Mouse (Mus musculus): ENCODE measurements around the gene Stx4a. TPM values are rescaled to one million over a fixed set of nuclear protein-coding genes. Genes with fewer than 3 reads are reported as not detected.

The Stx4a gene
- polyA plus RNA-seq, 1 experiment, result 35.3 TPM

GRCm38 (mm10) chr7:127874812-127875626, 50.9 kb downstream of the Stx4a start:
- DNase-seq (ENCODE audit: low read depth), result no peak
- TF ChIP-seq CTCF (IDR thresholded peaks at IDR 0.05; ENCODE audit: borderline replicate concordance, extremely low read depth, insufficient read depth, insufficient read length), result no peak

GRCm38 (mm10) chr7:127875627-127876001, 51.5 kb downstream of the Stx4a start:
- no peak for TF ChIP-seq CTCF (IDR thresholded peaks at IDR 0.05; ENCODE audit: borderline replicate concordance, extremely low read depth, insufficient read depth, insufficient read length)
- TF ChIP-seq POLR2A (IDR thresholded peaks at IDR 0.05; ENCODE audit: borderline replicate concordance, extremely low read depth, insufficient read depth, insufficient read length, poor library complexity, severe bottlenecking), result peak; percentile 30
- peak; percentile 99 for DNase-seq (ENCODE audit: low read depth)

GRCm38 (mm10) chr7:127876041-127876466, 52.0 kb downstream of the Stx4a start, which contains the start of gene Zfp646:
TSS of gene Zfp646 (plus strand) at chr7:127876221.
- peak; percentile 98 for DNase-seq (ENCODE audit: low read depth)
- TF ChIP-seq CTCF (IDR thresholded peaks at IDR 0.05; ENCODE audit: borderline replicate concordance, extremely low read depth, insufficient read depth, insufficient read length), result no peak
- 0 out of 2 replicates have a peak, but pooled peaks have one; percentile 2 for TF ChIP-seq POLR2A (IDR thresholded peaks at IDR 0.05; ENCODE audit: borderline replicate concordance, extremely low read depth, insufficient read depth, insufficient read length, poor library complexity, severe bottlenecking)

GRCm38 (mm10) chr7:127876467-127877348, 52.6 kb downstream of the Stx4a start, which contains the start of gene Zfp668:
TSS of gene Zfp668 (minus strand) at chr7:127876828.
- TF ChIP-seq POLR2A (IDR thresholded peaks at IDR 0.05; ENCODE audit: borderline replicate concordance, extremely low read depth, insufficient read depth, insufficient read length, poor library complexity, severe bottlenecking) (peak; percentile 75; the same call in 1 of the 2 replicates), CTCF (IDR thresholded peaks at IDR 0.05; ENCODE audit: borderline replicate concordance, extremely low read depth, insufficient read depth, insufficient read length) (no peak)
- DNase-seq (ENCODE audit: low read depth), result peak; percentile 99

- no peak for DNase-seq (ENCODE audit: low read depth)
- TF ChIP-seq CTCF (IDR thresholded peaks at IDR 0.05; ENCODE audit: borderline replicate concordance, extremely low read depth, insufficient read depth, insufficient read length) (no peak), POLR2A (IDR thresholded peaks at IDR 0.05; ENCODE audit: borderline replicate concordance, extremely low read depth, insufficient read depth, insufficient read length, poor library complexity, severe bottlenecking) (no peak)
These were observed 55.2 kb downstream of the Stx4a start for GRCm38 (mm10) chr7:127879301-127879700.

GRCm38 (mm10) chr7:127880431-127880830, 56.3 kb downstream of the Stx4a start:
- TF ChIP-seq CTCF (IDR thresholded peaks at IDR 0.05; ENCODE audit: borderline replicate concordance, extremely low read depth, insufficient read depth, insufficient read length) (no peak), POLR2A (IDR thresholded peaks at IDR 0.05; ENCODE audit: borderline replicate concordance, extremely low read depth, insufficient read depth, insufficient read length, poor library complexity, severe bottlenecking) (no peak)
- no peak for DNase-seq (ENCODE audit: low read depth)

- DNase-seq (ENCODE audit: low read depth), result no peak
- TF ChIP-seq POLR2A (IDR thresholded peaks at IDR 0.05; ENCODE audit: borderline replicate concordance, extremely low read depth, insufficient read depth, insufficient read length, poor library complexity, severe bottlenecking), result no peak
- no peak for TF ChIP-seq CTCF (IDR thresholded peaks at IDR 0.05; ENCODE audit: borderline replicate concordance, extremely low read depth, insufficient read depth, insufficient read length)
These were observed 61.9 kb downstream of the Stx4a start for GRCm38 (mm10) chr7:127885951-127886350.

- DNase-seq (ENCODE audit: low read depth), result no peak
- TF ChIP-seq CTCF (IDR thresholded peaks at IDR 0.05; ENCODE audit: borderline replicate concordance, extremely low read depth, insufficient read depth, insufficient read length) (no peak), POLR2A (IDR thresholded peaks at IDR 0.05; ENCODE audit: borderline replicate concordance, extremely low read depth, insufficient read depth, insufficient read length, poor library complexity, severe bottlenecking) (no peak)
These were observed 62.5 kb downstream of the Stx4a start for GRCm38 (mm10) chr7:127886551-127886950.

- DNase-seq (ENCODE audit: low read depth), result no peak
- TF ChIP-seq POLR2A (IDR thresholded peaks at IDR 0.05; ENCODE audit: borderline replicate concordance, extremely low read depth, insufficient read depth, insufficient read length, poor library complexity, severe bottlenecking) (no peak), CTCF (IDR thresholded peaks at IDR 0.05; ENCODE audit: borderline replicate concordance, extremely low read depth, insufficient read depth, insufficient read length) (no peak)
These were observed 63.1 kb downstream of the Stx4a start for GRCm38 (mm10) chr7:127887191-127887590.

GRCm38 (mm10) chr7:127887781-127888180, 63.7 kb downstream of the Stx4a start:
- no peak for TF ChIP-seq CTCF (IDR thresholded peaks at IDR 0.05; ENCODE audit: borderline replicate concordance, extremely low read depth, insufficient read depth, insufficient read length)
- TF ChIP-seq POLR2A (IDR thresholded peaks at IDR 0.05; ENCODE audit: borderline replicate concordance, extremely low read depth, insufficient read depth, insufficient read length, poor library complexity, severe bottlenecking), result no peak
- no peak for DNase-seq (ENCODE audit: low read depth)

- no peak for DNase-seq (ENCODE audit: low read depth)
- TF ChIP-seq CTCF (IDR thresholded peaks at IDR 0.05; ENCODE audit: borderline replicate concordance, extremely low read depth, insufficient read depth, insufficient read length) (no peak), POLR2A (IDR thresholded peaks at IDR 0.05; ENCODE audit: borderline replicate concordance, extremely low read depth, insufficient read depth, insufficient read length, poor library complexity, severe bottlenecking) (no peak)
These were observed 64.7 kb downstream of the Stx4a start for GRCm38 (mm10) chr7:127888821-127889220.

Measured in brain, embryonic 14.5 days (tissue).